Mouse (Mus musculus): ENCODE measurements around the gene Pcgf5.

Gene Pcgf5

DNA sequence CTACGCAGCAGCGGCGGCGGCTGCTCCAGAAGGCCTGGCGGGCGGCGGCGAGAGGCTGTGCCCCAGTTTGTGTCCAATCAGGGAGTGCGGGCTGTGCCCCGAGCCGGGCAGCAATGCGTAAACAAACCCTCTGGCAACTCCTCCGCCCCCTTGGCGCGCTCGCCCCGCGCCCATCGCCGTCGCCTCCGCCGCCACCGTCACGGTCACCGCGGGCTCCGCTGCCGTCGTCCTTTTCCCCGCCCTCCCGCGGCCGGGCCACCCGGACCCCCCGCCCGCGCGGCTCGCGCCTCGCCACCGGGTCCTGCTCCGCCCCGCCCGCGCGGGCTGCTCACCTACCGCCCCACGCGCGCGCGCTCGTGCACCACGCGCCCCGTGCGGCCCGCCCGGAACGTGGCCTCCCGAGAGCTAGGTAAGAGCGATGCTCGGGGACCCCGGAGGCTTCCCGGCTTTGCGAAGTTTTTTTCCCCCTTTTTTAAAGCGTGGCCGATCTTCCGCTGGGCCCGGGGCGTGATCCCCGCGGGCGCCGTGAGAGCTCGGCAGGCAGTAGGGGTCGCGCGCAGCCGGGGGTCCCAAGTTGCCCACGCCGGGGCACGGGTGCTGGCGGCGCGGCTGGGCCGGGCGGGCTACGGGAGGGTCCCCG lies at the start of gene Pcgf5:
Gene Pcgf5, plus strand, starts transcription at position 149 of the 640 bp plus-strand sequence.
- peak; percentile 68 to 81 for DNase-seq

DNA sequence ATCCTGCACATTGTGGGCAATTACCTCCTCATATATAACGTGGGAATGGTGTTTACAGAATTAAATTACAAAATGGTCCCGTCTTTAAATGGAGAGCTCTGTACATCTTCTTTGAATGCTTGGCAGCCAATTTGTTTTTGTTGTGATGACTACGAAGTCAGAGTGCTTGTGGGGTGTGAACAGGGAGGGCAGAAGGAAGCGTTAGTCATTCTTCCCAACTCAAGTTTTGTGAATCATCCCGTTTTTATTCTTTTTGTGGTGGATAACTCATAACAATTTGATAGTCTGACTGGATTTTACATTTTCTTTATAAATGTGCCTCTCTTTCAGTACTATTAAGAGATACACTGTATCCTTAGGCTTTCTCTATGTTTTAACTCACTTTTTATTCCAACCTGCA lies 42.6 kb upstream of the Pcgf5 start:
- no peak for DNase-seq

DNA sequence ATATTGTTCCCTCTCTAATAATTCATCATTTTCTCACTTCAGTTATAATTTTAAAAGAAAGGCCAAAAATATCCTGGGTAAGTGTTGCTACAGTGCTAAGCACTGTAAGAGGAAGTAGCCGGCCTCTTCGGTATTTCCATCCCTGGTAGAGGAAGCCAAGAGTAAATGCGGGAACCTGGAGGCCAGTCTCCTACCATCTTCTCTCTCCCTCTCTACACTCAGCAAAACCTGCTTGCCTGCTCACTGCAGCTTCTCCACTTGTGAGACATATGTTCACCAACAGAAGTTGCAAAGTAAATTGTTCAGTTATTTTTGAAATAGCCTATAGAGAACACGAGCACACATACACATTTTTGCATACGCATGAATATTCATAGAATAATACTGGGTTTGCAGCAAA lies 34.1 kb upstream of the Pcgf5 start:
- DNase-seq = no peak

DNA sequence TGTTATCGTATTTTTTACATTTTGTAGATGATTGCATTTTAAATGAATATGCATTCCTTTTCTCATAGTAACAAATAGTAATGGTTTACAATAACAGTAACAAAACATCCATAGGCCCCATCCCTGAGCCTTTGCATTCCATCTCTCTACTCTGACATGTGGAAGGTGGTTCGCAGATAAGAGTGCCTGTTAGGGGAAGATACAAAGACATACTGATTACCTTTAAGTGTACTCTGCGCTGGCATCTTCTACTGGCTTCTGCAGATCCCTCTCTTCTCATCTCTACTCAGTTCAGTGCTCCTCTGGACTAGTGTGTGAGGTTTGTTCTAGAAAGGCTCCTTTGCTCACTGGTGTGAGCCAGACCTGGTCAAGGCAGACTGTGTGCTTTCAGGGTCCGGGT lies 28.4 kb upstream of the Pcgf5 start:
- DNase-seq = no peak

DNA sequence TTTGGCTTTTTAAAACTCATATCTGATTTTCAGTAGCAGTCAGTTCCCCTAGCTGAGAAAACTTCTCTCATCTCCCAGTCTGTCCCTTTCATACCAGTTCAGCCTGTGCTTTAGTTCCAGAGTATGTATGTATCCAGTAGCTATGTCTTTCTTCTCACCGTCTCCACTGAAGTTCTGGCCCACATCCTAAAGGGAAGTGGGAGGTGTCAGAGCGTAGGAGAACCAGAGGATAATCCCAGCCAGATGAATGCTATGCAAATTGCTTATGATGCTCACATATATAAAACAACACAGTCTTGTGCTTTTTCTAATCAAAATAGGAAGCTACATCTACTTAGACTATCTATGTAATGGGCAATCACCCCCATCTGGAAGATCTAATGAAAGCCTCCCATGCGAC lies 27.0 kb upstream of the Pcgf5 start:
- no peak for DNase-seq

DNA sequence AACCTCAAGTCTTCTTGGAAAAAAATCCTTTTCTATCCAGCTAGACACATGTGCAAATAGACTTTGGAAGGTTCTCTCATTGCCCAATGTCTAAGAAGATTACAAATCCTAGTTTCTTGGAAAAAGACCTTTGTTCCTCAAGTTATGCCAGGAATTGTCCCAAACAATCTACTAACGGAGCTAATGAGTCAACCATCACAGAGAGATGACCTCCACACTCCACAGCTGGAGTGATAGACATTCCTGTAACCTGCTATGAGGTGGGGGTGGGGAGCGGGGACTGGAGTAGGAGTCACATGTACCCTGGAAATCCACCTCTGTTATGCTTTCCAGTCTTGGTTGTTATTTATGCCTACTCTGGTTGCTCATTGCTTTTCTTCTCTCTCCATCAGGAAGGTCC lies 24.8 kb upstream of the Pcgf5 start:
- DNase-seq = no peak

DNA sequence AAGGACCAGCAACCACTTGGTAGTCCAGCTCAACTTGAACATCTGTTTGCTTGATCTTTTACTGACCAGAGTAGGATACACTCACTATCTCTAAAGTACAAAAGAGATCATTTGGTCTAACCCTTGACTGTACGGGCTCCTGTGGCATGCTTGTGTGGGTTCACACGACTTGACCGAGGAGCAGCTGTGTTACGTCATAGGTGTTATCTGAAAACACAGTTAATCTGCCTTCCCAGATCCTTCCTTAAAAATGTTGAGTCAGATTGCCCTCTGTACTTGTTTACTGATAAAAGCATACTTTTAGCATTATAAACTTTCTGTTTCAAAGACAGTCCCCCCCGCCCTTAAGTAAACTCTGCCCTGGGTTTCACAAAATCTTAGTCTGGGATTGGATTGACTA lies 19.4 kb upstream of the Pcgf5 start:
- DNase-seq = no peak

DNA sequence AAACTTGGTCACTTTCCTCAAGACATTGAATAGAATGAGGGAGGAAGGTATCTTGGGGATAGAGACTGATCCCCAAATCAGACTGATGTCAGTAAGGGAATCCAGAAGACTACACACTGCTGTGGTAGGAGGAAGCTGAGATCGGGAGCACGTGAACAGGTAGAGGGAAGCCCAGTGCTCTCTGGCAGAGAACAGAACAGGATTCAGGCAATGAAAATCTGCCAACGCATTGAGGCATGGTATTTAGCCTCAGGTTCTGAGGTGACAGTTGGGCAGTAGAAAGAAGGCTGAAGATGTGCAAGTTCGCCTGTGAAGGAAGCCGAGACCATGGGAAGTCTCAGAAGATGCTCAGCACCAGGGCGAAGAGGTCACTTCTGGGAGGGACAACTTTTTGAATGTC lies 733 bp upstream of the Pcgf5 start:
- DNase-seq = no peak

DNA sequence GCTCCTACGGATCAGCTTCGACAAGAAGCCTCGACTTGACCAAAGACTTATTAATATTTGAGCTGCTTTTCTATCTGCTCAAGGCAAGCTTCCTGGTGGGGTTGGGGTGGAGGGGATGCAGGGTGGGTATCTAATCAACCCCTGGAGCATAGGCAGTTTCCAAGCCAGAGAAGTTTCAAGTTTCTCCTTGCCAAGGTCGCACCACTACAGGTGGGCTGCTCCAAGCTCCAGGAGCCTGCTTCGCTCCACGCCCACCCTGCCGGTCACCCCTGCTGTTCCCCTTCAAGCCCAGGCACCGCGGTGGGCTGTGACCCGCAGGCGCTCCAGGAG lies 313 bp upstream of the Pcgf5 start:
- no peak for DNase-seq

DNA sequence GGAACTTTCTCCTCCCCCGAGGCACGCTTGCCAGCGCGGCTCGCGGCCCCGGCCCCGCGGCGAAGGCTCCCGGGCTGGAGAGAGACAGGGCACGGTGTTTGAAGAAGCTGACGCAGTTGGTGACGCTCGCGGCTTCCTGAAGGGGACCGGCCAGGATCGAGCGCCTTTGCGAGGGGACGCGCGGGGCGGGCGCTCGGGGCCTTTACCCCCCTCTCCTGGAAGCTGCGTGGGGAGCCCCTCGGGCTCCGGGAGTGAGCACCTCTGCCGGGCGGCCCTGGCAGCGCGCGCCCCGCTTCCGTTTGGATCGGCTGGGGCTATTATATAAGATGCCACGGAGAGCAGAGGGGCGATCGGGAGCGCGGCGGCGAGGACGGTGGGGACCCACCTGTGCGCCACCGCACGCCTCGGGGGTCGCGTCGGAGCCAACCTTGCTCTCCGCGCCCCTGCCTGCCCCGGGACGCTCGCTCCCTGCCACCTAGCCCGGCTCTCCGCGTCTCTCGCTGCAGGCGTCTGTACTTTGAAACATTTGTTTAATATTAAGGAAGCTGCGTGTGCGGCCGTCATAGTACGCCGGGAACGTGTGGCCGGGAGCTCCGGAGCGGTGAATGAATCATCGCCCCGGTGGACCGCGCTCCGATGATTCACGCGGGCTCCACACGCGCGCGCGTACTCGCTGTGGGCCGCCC lies 835 bp downstream of the Pcgf5 start:
- peak; percentile 58 to 61 for DNase-seq

DNA sequence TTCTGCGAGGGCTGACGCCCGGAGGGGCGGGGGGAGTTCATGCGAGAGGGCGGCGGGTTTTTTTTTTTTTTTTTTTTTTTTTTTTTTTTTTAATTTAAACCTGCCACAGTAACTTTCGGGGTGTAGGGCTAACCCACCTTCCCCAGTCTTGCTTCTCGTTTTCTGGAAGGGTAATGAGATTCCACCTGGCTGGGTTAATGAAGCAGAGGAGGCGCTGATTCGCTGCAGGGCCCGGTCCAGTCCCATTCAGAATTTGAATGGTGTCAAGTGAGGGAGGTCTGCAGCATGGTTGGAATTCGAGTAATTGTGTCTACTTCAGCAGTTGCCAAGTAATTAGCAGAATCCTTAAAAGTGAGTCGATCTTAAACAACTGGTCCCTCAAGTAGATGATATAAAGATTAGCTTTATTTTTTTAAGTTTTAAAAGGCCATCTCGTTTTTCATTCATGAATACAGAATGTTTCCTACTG lies 1.4 kb downstream of the Pcgf5 start:
- DNase-seq = no peak

DNA sequence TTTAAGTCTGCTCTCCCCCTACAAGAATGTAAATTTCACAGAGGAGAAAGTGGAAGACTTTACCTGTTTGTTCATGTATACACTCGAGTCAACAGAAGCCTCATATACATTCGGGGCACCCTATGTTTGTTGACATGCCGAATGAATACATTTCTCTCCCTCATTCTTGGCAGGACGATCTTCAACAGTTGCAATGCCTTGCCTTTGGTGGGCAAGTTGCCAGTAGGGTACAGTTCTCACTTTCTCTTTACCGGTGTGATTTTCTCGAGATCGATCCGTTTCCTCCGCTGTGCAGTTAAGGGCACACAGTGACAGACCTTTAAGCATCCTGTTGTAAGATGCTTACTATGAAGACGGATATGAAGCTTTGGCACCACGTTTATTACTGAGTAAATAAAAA lies 2.1 kb downstream of the Pcgf5 start:
- DNase-seq = no peak

DNA sequence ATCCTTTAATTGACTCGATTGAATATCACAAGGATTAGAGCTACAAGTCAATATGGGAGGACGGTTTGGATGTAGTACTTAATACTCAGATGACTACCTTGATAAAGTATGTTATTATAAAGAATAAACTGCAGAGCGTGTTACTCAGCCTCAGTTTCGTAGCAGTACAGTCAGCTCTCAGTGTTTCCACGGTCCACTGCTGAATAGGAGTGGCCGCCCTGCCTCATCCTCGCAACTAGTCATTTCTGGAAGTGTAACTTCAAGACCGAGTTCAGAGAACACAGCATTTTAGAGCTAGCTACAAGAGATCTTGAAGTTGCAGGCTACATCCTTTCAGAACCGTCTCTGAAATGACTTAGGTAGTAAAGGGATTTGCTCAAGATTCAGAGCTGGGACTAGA lies 2.8 kb downstream of the Pcgf5 start:
- no peak for DNase-seq

DNA sequence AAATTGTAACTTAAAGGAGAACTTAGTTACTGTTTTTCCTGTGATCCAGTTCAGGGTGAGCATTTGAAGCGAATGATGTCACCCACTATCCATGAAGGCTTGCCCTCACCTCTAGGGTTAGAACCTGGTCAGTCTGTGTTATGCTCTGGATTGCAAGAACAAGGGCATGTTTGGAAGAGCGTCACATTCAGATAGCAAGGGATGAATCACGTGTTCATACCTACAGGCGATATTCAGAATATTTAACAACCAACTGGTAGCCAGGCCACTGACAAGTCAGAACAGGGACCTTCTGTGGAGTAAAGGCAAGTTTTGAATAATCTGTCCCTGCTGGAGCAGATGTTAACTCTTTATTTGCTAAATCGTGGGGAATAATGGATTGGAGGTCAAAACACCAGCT lies 14.4 kb downstream of the Pcgf5 start:
- no peak for DNase-seq

DNA sequence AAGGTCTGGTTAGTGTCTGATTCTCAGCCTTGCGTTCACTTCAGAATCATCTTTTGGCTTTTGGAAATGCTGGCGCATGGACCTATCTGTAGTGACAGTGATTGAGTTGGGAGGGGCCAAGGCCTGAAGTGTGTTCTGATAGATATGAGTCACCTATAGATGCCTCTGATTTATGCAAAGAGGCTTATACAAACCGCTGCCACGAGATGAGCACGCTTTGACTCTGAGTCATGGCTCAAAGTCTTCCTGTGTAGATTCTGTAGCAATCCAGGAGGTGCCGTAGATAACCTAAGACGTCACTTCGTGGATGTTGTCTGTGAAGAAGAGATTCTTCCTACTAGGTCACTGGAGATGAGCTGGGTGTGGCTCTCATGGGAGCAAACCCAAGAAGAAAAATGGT lies 16.6 kb downstream of the Pcgf5 start:
- no peak for DNase-seq

DNA sequence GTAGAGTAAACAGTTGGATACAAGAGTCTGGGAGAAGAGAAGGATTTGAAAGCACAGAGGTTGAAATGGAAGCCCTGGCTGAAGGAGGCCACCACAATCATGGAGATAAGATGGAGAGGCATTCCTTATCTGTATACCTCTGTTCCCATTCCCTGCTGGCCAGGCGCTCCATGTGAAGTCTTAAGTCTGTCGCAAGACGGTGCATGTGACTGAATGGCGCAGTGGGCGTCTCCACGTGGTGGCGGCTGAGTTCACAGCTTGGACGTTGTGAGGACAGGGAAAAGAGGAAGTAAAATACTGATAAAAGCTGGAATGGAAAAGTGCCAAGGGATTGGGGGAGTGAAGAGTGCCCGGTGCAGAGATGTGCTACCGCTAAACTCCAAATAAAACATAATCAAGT lies 23.4 kb downstream of the Pcgf5 start:
- no peak for DNase-seq

DNA sequence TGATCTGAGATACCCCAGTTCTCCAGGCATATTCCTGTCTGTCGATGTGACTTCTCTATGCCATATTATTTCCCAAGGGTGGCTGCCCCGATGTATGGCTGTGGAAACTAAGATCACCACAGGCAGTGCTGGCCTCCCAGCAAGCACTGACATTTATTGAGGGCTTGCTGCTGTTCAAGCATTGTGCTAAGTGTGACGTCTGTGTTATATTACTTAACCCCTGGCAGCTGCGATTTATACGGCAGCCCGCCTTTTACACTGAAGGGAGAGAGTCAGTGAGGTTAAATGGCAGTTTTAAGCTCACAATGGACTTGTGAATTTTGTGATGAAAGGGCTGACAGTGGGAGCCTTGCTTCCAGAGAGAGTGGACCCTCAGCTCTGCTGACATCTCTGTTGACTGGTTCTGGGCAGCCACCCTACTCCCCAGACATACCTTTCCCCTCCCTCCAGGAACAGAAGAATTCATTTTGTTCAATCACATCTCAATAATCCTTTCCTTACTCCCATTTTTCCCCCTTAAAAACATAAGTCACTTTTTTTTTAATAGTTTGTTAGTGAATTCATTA lies 25.0 kb downstream of the Pcgf5 start:
- no peak for DNase-seq

DNA sequence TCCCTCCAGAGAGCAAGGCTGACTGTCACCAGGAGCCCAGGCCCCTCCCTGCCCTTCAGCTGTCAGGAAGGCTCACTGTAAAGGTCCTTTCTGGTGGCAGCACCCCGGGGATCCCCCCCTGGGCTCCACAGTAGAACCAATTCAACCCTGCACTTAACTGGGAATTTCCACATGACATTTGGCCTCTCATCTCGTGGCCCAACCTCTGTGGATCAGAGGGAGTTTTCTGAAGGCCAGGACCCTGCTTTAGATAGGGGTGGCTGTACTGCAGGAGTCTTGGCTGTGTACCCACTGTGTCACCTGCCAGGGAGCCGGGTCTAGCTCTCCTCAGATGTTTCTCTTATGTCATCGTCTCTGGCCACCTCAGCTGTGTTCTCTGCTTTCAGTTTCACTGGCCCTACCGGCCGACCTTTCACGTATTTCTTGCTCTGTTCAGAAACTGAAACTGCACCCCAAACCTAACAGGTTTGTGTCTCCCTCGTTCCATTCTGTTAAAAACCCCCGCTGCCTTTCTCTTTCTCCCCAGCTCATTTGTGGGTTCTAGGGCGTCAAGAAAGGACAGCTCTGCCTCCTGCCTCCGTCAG lies 27.2 kb downstream of the Pcgf5 start:
- peak in 1 of 2 experiments; percentile 5 for DNase-seq

DNA sequence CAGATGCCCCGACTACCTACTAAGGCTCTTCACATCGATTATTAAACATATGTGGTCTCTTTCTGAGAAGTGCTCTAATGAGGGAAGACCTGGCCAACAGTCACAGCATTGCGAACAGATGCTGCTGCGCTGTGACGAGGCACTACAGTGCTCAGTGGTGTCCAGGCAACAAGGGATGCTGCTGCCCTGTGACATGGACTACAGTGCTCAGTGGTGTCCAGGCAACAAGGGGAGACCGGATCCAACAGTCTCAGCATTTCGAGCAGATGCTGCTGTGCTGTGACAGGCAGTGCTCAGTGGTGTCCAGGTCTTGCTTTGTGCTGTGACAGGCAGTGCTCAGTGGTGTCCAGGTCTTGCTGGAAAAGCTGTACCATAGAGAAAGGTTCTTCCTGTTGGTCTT lies 29.6 kb downstream of the Pcgf5 start:
- DNase-seq = no peak

DNA sequence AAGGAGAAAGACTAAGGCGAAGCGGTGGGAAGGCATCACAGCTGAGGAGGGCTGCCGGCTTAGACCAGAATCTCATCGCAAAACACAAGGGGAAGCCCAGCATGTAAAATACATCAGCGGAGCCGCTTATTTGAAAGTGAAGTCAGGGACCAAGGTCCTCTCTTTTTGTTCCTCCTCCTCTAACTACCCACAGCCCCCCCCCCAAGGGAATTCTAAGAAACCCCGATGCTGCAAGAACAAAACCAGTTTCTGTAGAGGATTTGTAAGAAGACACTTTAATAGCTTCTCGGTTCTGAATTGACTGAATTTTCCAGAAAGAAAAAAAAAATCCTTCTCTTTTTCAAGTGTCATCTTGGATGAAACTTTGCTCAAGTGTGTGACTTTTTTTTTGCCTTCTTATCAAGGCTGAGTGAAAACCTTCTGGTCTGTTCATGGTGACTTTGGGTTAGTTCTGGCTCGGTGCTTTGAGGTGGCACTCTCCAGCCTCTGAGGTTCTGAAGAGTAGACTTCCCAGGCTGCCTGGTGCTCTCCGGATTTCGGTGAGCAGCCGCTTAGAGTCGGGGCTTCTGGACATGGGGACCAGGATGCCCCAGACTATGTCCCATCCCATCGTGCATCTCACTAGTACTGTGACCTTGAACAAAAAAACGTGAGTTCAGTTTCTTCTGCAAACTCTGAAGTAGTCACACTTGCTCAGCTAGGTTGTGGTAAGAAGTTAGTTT lies 30.6 kb downstream of the Pcgf5 start:
- no peak for DNase-seq

DNA sequence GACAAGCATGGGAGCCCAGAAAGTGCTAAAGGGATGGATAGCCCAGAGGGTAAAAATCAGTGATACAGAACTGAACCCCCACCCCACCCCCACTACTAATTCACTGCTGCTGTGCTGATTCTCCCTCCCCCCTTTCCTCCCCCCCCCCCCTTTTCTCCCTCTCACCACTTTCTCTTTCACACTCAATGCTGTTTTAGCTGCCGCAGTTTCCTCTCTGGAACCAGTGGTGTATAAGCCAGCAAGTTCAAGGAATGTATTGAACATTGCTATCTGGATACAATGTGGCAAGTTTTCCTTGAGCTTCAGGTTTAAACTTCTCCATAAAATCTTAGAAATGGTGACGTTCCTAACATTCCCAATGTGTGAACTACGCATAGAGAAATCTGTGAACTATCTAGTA lies 34.8 kb downstream of the Pcgf5 start:
- DNase-seq = no peak

DNA sequence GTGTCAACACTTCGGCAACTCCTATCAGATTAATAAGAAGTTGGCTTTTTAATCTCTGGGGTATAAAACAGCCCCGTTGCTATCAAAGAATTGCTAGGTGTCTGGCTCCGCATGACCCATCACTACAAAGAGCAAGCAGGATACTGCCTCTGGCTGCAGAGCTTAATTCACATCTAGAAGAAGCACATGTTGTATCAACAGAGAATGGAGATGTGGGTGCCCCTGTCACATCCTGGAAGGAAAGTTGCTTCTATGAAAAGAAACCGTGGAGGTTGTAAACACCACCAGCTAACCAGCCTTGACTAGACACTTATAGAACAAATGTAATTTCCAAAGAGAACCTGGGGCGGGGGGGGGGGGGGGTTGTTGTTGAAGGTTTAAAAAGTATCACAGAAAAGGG lies 35.9 kb downstream of the Pcgf5 start:
- no peak for DNase-seq

DNA sequence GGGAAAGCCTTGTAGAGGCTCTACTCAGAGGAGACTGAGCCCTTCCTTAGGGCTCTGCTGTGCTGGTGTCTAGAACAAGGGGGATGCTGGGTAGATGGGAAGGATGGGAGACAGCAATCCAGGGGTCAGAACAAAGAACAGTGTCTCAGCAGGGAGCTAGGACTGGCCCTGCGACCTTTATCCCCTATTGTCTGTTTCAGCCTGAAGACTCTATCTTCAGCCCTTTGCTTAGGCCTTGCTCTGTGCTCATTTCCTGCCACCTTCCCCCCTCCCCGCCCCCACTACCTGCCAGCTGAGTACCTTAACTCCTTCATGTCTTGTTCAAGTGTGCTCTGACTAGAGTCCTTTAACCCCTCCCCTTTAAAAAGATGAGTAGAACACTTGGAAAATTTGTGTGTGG lies 36.3 kb downstream of the Pcgf5 start:
- DNase-seq = no peak

DNA sequence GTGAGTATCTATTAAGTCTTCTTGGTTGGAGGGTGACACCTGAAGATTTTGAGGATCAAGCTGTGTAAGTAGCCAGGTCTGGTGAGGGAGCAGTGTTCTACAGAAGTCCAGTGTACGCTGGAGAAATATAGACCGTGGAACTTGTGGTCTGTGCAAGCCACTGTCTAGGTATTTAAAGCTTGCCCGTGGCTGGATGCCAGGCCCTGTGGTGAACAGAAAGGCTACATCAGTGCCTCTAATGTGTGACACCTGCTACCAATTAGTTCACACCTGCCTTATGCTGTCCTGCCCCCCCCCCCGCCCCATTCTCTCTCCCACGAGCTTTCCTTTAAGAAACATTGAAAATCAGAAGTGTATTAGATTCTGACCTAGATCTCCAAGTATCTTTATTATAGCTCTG lies 40.4 kb downstream of the Pcgf5 start:
- no peak for DNase-seq

Measured in lung, postnatal 4 days (tissue).